Mouse (Mus musculus) thymus, adult 2 months (tissue): ENCODE measurements around the gene Pdgfc. TPM values are rescaled to one million over a fixed set of nuclear protein-coding genes. Genes with fewer than 3 reads are reported as not detected.
"Not testable (repeated sequence)": the region's sequence is repeated elsewhere in the genome, so short reads cannot be mapped to it uniquely, and the experiment has no call there.

Source experiments
- DNase-seq: peaks from one replicate; pipeline ENCODE4 v3.0.0; 2021
- H3K27ac ChIP-seq: fragments of 200-500 bp; 2 replicates; pipeline ENCODE4 v1.5.1; 2012; ENCODE audit warnings: low read length, control low read depth; ENCODE audit not compliant: control insufficient read depth, insufficient read depth
- H3K27me3 ChIP-seq: fragments of 200-500 bp; 2 replicates; pipeline ENCODE4 v1.6.1; 2012; ENCODE audit warnings: mild to moderate bottlenecking, low read length, moderate library complexity, mixed read lengths; ENCODE audit not compliant: control insufficient read depth, insufficient read depth
- H3K36me3 ChIP-seq: fragments of 200-500 bp; 2 replicates; pipeline ENCODE4 v1.6.1; 2012; ENCODE audit warnings: mild to moderate bottlenecking, low read length, moderate library complexity; ENCODE audit not compliant: control insufficient read depth, insufficient read depth
- H3K4me1 ChIP-seq: fragments of 200-500 bp; replicated peaks from 2 replicates; pipeline ENCODE4 v1.6.1; 2012; ENCODE audit warnings: low read length; ENCODE audit not compliant: control insufficient read depth, insufficient read depth
- H3K4me3 ChIP-seq: fragments of 200-500 bp; 2 replicates; pipeline ENCODE4 v1.5.1; 2012; ENCODE audit warnings: mild to moderate bottlenecking, low read length, control low read depth, moderate library complexity; ENCODE audit not compliant: control insufficient read depth, insufficient read depth
- CTCF ChIP-seq: fragments of 200-500 bp; IDR thresholded peaks from 2 replicates; pipeline ENCODE4 v1.5.1; 2012; ENCODE audit warnings: mild to moderate bottlenecking, control low read depth, low read length, moderate library complexity, borderline replicate concordance; ENCODE audit not compliant: control insufficient read depth, poor library complexity, insufficient read depth; ENCODE audit errors: extremely low read depth
- POLR2A ChIP-seq: fragments of 200-500 bp; IDR thresholded peaks from 2 replicates; pipeline ENCODE4 v1.6.1; 2012; ENCODE audit warnings: mild to moderate bottlenecking, low read length, control low read depth, moderate library complexity; ENCODE audit not compliant: control insufficient read depth, poor library complexity, insufficient read depth; ENCODE audit errors: extremely low read depth
- WGBS: fragments of 180-500 bp; shearing (Covaris S2); methylation state at CpG from one replicate; pipeline ENCODE4 v1.1.7; 2018; 5-methylcytosine and 5-hydroxymethylcytosine counted together
- polyA plus RNA-seq: library from polyadenylated mRNA; depleted of rRNA; stranded (reverse); fragments of >200 nt; gene quantifications from 2 replicates; pipeline ENCODE4 v1.2.3, GENCODE M21; 2012

The Pdgfc gene
- polyA plus RNA-seq, 1 experiment, result 1.8 TPM

GRCm38 (mm10) chr3:81136985-81137384 lies 100.8 kb downstream of the Pdgfc start:
- no peaks in the 10 kb centered on the region for H3K27me3 ChIP-seq
- no peaks in the 10 kb centered on the region for H3K36me3 ChIP-seq
- TF ChIP-seq POLR2A, result no peak
- no peak for TF ChIP-seq CTCF
- no peak overlapping the region for H3K27ac ChIP-seq
- no peak for DNase-seq
- no peak overlapping the region for H3K4me3 ChIP-seq
- 78% methylated on average over 3 of the region's 3 CpGs for WGBS
- no peaks in the 10 kb centered on the region for H3K4me1 ChIP-seq

- DNase-seq, H3K36me3 ChIP-seq, H3K27me3 ChIP-seq, H3K27ac ChIP-seq, H3K4me1 ChIP-seq, H3K4me3 ChIP-seq: not testable (repeated sequence)
- WGBS, result 92% methylated on average over 1 of the region's 1 CpGs
Observed at GRCm38 (mm10) chr3:81138030-81138429, 101.8 kb downstream of the Pdgfc start.

- no peak for TF ChIP-seq POLR2A
- TF ChIP-seq CTCF, result no peak
- H3K36me3 ChIP-seq, result no peaks in the 10 kb centered on the region
- no peak for DNase-seq
- H3K27me3 ChIP-seq, result no peaks in the 10 kb centered on the region
- no peak overlapping the region for H3K4me3 ChIP-seq
- H3K27ac ChIP-seq, result no peak overlapping the region
- H3K4me1 ChIP-seq, result 0 out of 2 replicates have a peak, but pooled peaks cover 2% of the 10 kb centered on the region
Observed at GRCm38 (mm10) chr3:81143730-81144129, 107.5 kb downstream of the Pdgfc start.

GRCm38 (mm10) chr3:81149109-81149521 lies 112.9 kb downstream of the Pdgfc start:
- Histone ChIP-seq H3K27me3 (no peaks in the 10 kb centered on the region), H3K4me1 (0 out of 2 replicates have a peak, but pooled peaks cover 2% of the 10 kb centered on the region), H3K4me3 (no peak overlapping the region), H3K27ac (no peak overlapping the region), H3K36me3 (no peaks in the 10 kb centered on the region)
- TF ChIP-seq POLR2A, result no peak
- no peak for TF ChIP-seq CTCF
- no peak for DNase-seq
- WGBS, result 4% methylated on average over 3 of the region's 3 CpGs

GRCm38 (mm10) chr3:81150228-81150627 lies 114.0 kb downstream of the Pdgfc start:
- TF ChIP-seq POLR2A (no peak), CTCF (no peak)
- Histone ChIP-seq H3K27ac (no peak overlapping the region), H3K4me1 (0 out of 2 replicates have a peak, but pooled peaks cover 2% of the 10 kb centered on the region), H3K27me3 (no peaks in the 10 kb centered on the region), H3K4me3 (no peak overlapping the region), H3K36me3 (no peaks in the 10 kb centered on the region)
- no peak for DNase-seq

GRCm38 (mm10) chr3:81154420-81154819 lies 118.2 kb downstream of the Pdgfc start:
- 90% methylated on average over 1 of the region's 1 CpGs for WGBS
- H3K27me3 ChIP-seq, result no peaks in the 10 kb centered on the region
- no peak for TF ChIP-seq CTCF
- TF ChIP-seq POLR2A, result no peak
- no peak overlapping the region for H3K27ac ChIP-seq
- DNase-seq, result no peak
- H3K36me3 ChIP-seq, result no peaks in the 10 kb centered on the region
- no peak overlapping the region for H3K4me3 ChIP-seq
- H3K4me1 ChIP-seq, result no peaks in the 10 kb centered on the region

GRCm38 (mm10) chr3:81160457-81161165 lies 124.4 kb downstream of the Pdgfc start:
- H3K4me1 ChIP-seq, result no peaks in the 10 kb centered on the region
- TF ChIP-seq POLR2A (no peak), CTCF (no peak)
- no peak overlapping the region for H3K4me3 ChIP-seq
- no peak overlapping the region for H3K27ac ChIP-seq
- no peak for DNase-seq
- no peaks in the 10 kb centered on the region for H3K36me3 ChIP-seq
- no peaks in the 10 kb centered on the region for H3K27me3 ChIP-seq
